Mouse (Mus musculus) neural tube, embryonic 11.5 days (tissue): ENCODE measurements at regions not wholly inside any gene's neighbourhood (a gene's known extent, or its start where the extent isn't known, plus 50 kb on each side); places are given as distances from the start of the nearest gene placed in this dataset.

Experiments
- ATAC-seq: fragments of 200-750 bp; cut with Nextera tagmentation; 2 replicates; pipeline ENCODE4 v1.8.0; 2017; ENCODE audit warnings: moderate number of reproducible peaks, mild to moderate bottlenecking, moderate TSS enrichment, moderate library complexity; ENCODE audit not compliant: insufficient read depth, low FRiP score, low TSS enrichment
- DNase-seq: peaks from one replicate; pipeline ENCODE4 v3.0.0-alpha.2; 2015; ENCODE audit warnings: low spot score
- H3K27ac ChIP-seq: fragments of 300-500 bp; sonication (generic); 2 replicates; pipeline ENCODE4 v1.5.1; 2014; ENCODE audit warnings: low read depth, mild to moderate bottlenecking, low read length
- H3K27me3 ChIP-seq: fragments of 300-500 bp; sonication (generic); 2 replicates; pipeline ENCODE4 v1.6.1; 2014; ENCODE audit warnings: mild to moderate bottlenecking, low read length, mixed read lengths; ENCODE audit not compliant: control insufficient read depth, insufficient read depth
- H3K36me3 ChIP-seq: fragments of 300-500 bp; sonication (generic); 2 replicates; pipeline ENCODE4 v1.6.1; 2014; ENCODE audit warnings: mild to moderate bottlenecking, low read length, moderate library complexity, mixed read lengths; ENCODE audit not compliant: control insufficient read depth, insufficient read depth
- H3K4me1 ChIP-seq: fragments of 300-500 bp; sonication (generic); 2 replicates; pipeline ENCODE4 v1.6.1; 2014; ENCODE audit warnings: low read length, mixed read lengths; ENCODE audit not compliant: control insufficient read depth, insufficient read depth
- H3K4me2 ChIP-seq: fragments of 300-500 bp; sonication (generic); 2 replicates; pipeline ENCODE4 v1.6.1; 2014; ENCODE audit warnings: low read depth, mild to moderate bottlenecking, moderate library complexity
- H3K4me3 ChIP-seq: fragments of 300-500 bp; sonication (generic); 2 replicates; pipeline ENCODE4 v1.5.1; 2014; ENCODE audit warnings: low read depth, low read length
- H3K9ac ChIP-seq: fragments of 300-500 bp; sonication (generic); 2 replicates; pipeline ENCODE4 v1.6.1; 2014; ENCODE audit warnings: mild to moderate bottlenecking, low read length
- H3K9me3 ChIP-seq: fragments of 300-500 bp; sonication (generic); 2 replicates; pipeline ENCODE4 v1.6.1; 2016; ENCODE audit warnings: low read length; ENCODE audit not compliant: control insufficient read depth
- WGBS: fragments of 180-500 bp; shearing (Covaris S2); extraction: QIAGEN DNeasy Blood & Tissue Kit; methylation state at CpG from one replicate; pipeline ENCODE4 v1.1.7; 2014; 5-methylcytosine and 5-hydroxymethylcytosine counted together

DNA sequence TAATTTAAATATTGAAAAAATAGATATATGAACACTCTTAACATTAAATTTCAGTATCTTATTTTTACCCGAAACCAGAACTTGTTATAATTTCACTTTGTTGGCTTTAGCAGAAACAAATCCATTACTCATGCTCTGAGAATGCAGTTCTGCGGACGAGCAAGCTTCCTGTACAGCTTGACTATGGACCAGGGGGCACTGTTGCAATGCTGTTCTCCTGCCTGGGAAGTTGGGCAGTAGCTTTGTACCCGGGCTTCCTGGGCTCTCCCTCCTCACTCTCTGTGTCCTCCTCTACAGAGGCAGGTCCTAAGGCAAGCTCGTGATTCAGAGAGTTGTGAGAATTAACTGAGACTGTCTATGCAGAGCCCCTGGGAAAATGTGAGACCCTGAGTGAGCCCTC, 141.3 kb upstream of the Nlrp1b start:
- Histone ChIP-seq H3K4me1 (no peaks in the 10 kb centered on the region), H3K36me3 (no peaks in the 10 kb centered on the region), H3K27me3 (no peaks in the 10 kb centered on the region), H3K4me2 (no peak overlapping the region), H3K27ac (no peak overlapping the region), H3K9ac (no peak overlapping the region), H3K4me3 (no peak overlapping the region), H3K9me3 (no peaks in the 10 kb centered on the region)
- ATAC-seq (no peak), DNase-seq (no peak)
- 71% methylated on average over 5 of the region's 5 CpGs for WGBS

DNA sequence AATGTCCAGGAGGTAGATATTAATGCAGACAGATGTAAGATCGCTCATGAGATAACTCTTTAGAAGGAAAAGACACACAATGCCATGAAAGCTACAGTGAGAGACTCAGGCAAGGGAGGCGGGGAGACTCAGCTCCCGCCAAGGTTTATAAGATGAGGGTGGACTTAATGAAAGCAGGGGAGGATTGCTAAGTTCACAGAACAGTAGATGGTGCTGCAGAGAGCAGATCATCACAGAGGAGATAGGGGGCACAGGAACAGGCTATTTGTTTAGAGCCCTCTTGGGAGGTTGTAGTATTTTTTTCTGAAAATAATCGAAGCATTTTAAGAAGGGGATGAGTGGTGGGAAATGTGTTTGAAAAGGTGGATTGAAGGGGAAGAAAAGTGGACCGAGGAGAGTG, 144.6 kb upstream of the Nlrp1b start:
- no peaks in the 10 kb centered on the region for H3K36me3 ChIP-seq
- H3K27ac ChIP-seq = no peak overlapping the region
- no peak overlapping the region for H3K4me2 ChIP-seq
- no peak overlapping the region for H3K9ac ChIP-seq
- ATAC-seq = no peak
- no peak overlapping the region for H3K4me3 ChIP-seq
- no peaks in the 10 kb centered on the region for H3K4me1 ChIP-seq
- H3K9me3 ChIP-seq = no peaks in the 10 kb centered on the region
- no peak for DNase-seq
- WGBS = 80% methylated on average over 5 of the region's 5 CpGs
- H3K27me3 ChIP-seq = no peaks in the 10 kb centered on the region

DNA sequence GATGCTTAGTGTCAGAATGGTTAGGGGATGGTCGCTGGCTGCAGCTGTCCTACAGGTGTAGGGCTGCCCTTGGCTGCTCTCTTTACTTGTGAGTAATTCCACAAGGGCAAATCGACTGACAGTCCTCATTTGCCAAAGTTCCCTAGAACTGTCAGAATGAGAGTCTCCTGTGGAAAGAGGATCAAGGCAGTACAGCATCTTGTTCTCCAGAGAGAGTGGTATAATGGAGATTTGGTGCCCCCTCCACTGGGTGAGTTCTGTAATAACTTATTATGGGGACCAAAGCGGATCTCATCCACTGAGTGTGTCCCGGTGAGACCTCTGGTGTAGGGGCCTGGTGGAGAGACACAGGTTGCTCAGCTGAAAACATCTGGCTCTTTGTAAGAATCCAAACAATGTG, 157.9 kb upstream of the Nlrp1b start:
- no peaks in the 10 kb centered on the region for H3K4me1 ChIP-seq
- H3K36me3 ChIP-seq = no peaks in the 10 kb centered on the region
- no peak overlapping the region for H3K9ac ChIP-seq
- no peak for ATAC-seq
- H3K27ac ChIP-seq = no peak overlapping the region
- H3K9me3 ChIP-seq = no peaks in the 10 kb centered on the region
- no peaks in the 10 kb centered on the region for H3K27me3 ChIP-seq
- WGBS = 79% methylated on average over 4 of the region's 4 CpGs
- no peak overlapping the region for H3K4me3 ChIP-seq
- no peak for DNase-seq
- H3K4me2 ChIP-seq = no peak overlapping the region

DNA sequence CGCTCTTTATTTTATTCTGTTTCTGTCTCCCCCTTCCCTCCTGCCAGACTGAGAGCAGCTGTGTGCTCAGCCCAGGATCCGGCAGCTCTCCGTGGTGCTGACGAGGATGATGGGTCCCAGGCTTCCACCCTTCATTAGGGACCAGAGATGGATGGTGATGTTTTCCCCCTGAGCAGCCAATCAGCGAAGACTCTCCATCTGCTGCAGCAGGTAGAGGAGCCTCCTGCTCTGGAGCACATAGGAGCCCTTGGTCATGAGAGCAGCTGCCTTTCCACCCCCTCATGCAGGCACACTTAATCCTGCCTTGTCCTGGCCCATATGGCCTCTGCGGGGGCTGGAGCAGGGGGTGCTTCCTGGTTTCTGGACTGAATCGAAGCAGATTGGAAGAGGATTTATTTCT, 159.1 kb upstream of the Nlrp1b start:
- Histone ChIP-seq H3K9me3 (no peaks in the 10 kb centered on the region), H3K27me3 (no peaks in the 10 kb centered on the region), H3K4me3 (no peak overlapping the region), H3K9ac (no peak overlapping the region), H3K27ac (no peak overlapping the region), H3K4me2 (no peak overlapping the region), H3K4me1 (no peaks in the 10 kb centered on the region), H3K36me3 (no peaks in the 10 kb centered on the region)
- ATAC-seq = peak; percentile 86
- peak; percentile 72 for DNase-seq
- 20% methylated on average over 7 of the region's 7 CpGs for WGBS

DNA sequence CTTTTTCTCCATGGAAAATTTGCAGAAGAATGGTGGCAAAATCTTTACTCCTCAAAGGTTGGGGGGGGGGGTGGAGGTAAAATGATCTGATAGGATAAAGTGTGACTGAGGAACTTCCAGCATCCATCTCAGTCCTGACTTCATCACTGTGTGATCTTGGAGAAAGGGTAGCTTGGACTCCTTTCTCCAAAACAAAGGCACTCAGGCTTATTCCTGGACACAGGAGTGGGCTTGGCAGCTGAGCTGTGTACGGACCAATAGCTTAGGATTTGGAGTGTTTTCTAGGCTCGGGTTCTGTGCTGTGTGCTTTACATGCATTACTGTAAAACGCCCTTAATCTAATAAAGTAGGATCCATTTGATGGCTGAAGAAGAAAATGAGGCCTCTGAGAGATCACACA, 159.6 kb upstream of the Nlrp1b start:
- Histone ChIP-seq H3K36me3 (no peaks in the 10 kb centered on the region), H3K9me3 (no peaks in the 10 kb centered on the region), H3K9ac (no peak overlapping the region), H3K4me2 (no peak overlapping the region), H3K4me1 (no peaks in the 10 kb centered on the region), H3K4me3 (no peak overlapping the region), H3K27ac (0 out of 2 replicates have a peak overlapping the region, but pooled peaks have one; percentile 56), H3K27me3 (no peaks in the 10 kb centered on the region)
- DNase-seq (no peak), ATAC-seq (no peak)
- 77% methylated on average over 3 of the region's 3 CpGs for WGBS

DNA sequence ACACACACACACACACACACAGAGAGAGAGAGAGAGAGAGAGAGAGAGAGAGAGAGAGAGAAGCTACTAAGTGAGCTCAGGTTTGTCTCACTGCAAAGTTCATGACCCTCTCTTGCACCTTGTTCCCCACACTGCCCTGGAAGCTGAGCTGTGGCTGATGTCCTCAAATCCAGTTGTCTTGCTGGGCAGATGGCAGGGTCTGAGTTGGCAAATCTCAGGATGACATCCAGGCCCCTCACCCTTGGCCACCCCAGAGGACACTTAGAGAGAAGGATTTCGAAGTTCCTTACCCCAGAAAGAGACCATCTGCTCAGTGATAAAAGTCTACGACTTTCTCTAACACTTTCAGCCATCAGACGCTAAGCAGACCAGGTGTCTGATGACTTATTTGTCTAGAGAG, 160.1 kb upstream of the Nlrp1b start:
- H3K4me2 ChIP-seq = no peak overlapping the region
- no peak overlapping the region for H3K27ac ChIP-seq
- H3K36me3 ChIP-seq = no peaks in the 10 kb centered on the region
- H3K9ac ChIP-seq = no peak overlapping the region
- H3K4me3 ChIP-seq = no peak overlapping the region
- no peaks in the 10 kb centered on the region for H3K27me3 ChIP-seq
- DNase-seq = no peak
- no peak for ATAC-seq
- H3K9me3 ChIP-seq = no peaks in the 10 kb centered on the region
- 53% methylated on average over 3 of the region's 3 CpGs for WGBS
- H3K4me1 ChIP-seq = no peaks in the 10 kb centered on the region

DNA sequence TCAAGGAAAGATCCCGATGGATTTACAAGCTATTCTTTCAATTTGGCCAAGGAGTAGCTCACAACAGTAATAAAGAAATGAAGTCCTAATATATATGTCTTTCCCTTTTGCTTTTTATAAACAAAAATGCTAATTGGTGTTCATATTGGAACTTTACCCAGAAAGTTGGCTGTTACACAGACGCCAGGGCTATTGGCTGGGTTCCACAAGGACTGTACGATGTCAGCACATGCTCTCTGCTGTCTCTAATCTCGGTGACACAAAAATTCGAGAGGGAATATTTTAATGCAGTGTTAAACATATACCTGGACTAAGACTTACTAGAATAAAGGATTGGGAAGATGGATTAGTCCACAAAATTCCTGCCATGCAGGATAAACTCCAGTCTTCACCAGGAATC, 162.9 kb upstream of the Nlrp1b start:
- no peaks in the 10 kb centered on the region for H3K4me1 ChIP-seq
- no peak overlapping the region for H3K9ac ChIP-seq
- H3K36me3 ChIP-seq = no peaks in the 10 kb centered on the region
- no peaks in the 10 kb centered on the region for H3K27me3 ChIP-seq
- H3K4me3 ChIP-seq = no peak overlapping the region
- 93% methylated on average over 5 of the region's 5 CpGs for WGBS
- ATAC-seq = no peak
- H3K4me2 ChIP-seq = no peak overlapping the region
- H3K9me3 ChIP-seq = no peaks in the 10 kb centered on the region
- no peak for DNase-seq
- H3K27ac ChIP-seq = no peak overlapping the region

DNA sequence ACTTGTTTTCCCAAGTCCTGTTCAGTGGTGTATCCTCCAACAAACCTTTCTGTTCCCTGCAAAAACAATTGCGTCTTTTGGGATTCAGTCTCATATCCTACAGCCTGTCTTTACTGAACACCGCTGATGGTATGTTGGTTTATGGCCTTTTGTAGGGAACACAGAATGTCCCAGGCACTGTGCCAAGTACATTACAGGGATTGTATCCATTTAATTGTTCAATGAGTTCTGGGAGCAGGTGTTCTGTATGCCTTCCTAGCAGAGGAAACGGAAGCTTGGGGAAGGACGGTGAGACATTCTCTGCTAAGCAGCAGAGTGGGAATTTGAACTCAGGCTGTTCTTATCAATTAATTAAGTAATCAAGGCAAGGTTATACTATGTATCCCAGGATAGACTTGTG, 164.5 kb upstream of the Nlrp1b start:
- no peak for DNase-seq
- H3K27ac ChIP-seq = no peak overlapping the region
- no peaks in the 10 kb centered on the region for H3K4me1 ChIP-seq
- WGBS = 60% methylated on average over 4 of the region's 4 CpGs
- no peak for ATAC-seq
- no peak overlapping the region for H3K4me2 ChIP-seq
- no peaks in the 10 kb centered on the region for H3K27me3 ChIP-seq
- no peaks in the 10 kb centered on the region for H3K36me3 ChIP-seq
- H3K9me3 ChIP-seq = no peaks in the 10 kb centered on the region
- H3K4me3 ChIP-seq = no peak overlapping the region
- no peak overlapping the region for H3K9ac ChIP-seq

DNA sequence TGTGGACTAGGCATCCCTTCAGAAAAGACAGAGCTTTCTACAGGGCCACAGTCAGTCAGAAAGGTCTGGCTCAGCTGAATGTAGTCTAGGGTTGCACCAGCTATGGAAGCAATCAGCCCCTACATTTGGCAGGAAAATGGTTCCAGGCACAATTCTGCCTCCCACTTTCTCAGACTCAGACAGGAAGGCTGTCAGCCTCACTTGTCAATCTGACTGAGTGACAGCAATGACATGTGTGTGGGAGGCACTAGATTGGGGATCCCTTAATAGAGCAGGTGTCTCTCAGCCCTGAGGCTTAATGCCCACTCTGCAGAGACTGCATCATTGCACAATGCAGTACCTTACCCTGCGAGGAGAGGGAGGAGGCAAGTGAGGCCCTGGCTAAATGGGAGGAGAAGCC, 165.1 kb upstream of the Nlrp1b start:
- no peak for ATAC-seq
- no peaks in the 10 kb centered on the region for H3K27me3 ChIP-seq
- H3K4me3 ChIP-seq = no peak overlapping the region
- no peaks in the 10 kb centered on the region for H3K4me1 ChIP-seq
- H3K4me2 ChIP-seq = no peak overlapping the region
- no peak overlapping the region for H3K27ac ChIP-seq
- no peaks in the 10 kb centered on the region for H3K9me3 ChIP-seq
- WGBS = 93% methylated on average over 1 of the region's 1 CpGs
- H3K9ac ChIP-seq = no peak overlapping the region
- no peaks in the 10 kb centered on the region for H3K36me3 ChIP-seq
- no peak for DNase-seq
